Mouse (Mus musculus) telencephalon, adult 2 months (tissue): ENCODE results near the gene Nucb1.
"Not testable (repeated sequence)": the region's sequence is repeated elsewhere in the genome, so short reads cannot be mapped to it uniquely, and the experiment has no call there.

Experiments
- DNase-seq: peaks from one replicate; pipeline ENCODE4 v3.0.0-alpha.2; 2011; ENCODE audit warnings: low read depth, low spot score

Gene Nucb1

GRCm38 (mm10) chr7:45509912-45510787, at the start of gene Nucb1:
Gene Nucb1 (minus strand): TSS chr7:45510406.
- peak; percentile 88 for DNase-seq

- DNase-seq = no peak
These were observed 48.7 kb upstream of the Nucb1 start for GRCm38 (mm10) chr7:45558907-45559306.

GRCm38 (mm10) chr7:45555787-45556186, 45.6 kb upstream of the Nucb1 start:
- DNase-seq = no peak

- no peak for DNase-seq
These were observed 44.5 kb upstream of the Nucb1 start, which contains the start of gene Hsd17b14 for GRCm38 (mm10) chr7:45554744-45555143. Gene Hsd17b14 (plus strand): TSS chr7:45554893.

- DNase-seq = no peak
These were observed 43.8 kb upstream of the Nucb1 start for GRCm38 (mm10) chr7:45553990-45554389.

- no peak for DNase-seq
These were observed 43.3 kb upstream of the Nucb1 start for GRCm38 (mm10) chr7:45553519-45553918.

- no peak for DNase-seq
These were observed 41.3 kb upstream of the Nucb1 start for GRCm38 (mm10) chr7:45551512-45551883.

GRCm38 (mm10) chr7:45550821-45551511, 40.8 kb upstream of the Nucb1 start:
- DNase-seq = no peak

- DNase-seq = no peak
These were observed 39.6 kb upstream of the Nucb1 start for GRCm38 (mm10) chr7:45549641-45550436.

GRCm38 (mm10) chr7:45544525-45544924, 34.3 kb upstream of the Nucb1 start:
- no peak for DNase-seq

GRCm38 (mm10) chr7:45540213-45540612, 30.0 kb upstream of the Nucb1 start:
- DNase-seq = no peak

GRCm38 (mm10) chr7:45539095-45539494, 28.9 kb upstream of the Nucb1 start:
- DNase-seq = no peak

GRCm38 (mm10) chr7:45538163-45539041, 28.2 kb upstream of the Nucb1 start:
- DNase-seq = peak; percentile 60

GRCm38 (mm10) chr7:45537602-45538001, 27.4 kb upstream of the Nucb1 start:
- DNase-seq = no peak

- no peak for DNase-seq
These were observed 25.5 kb upstream of the Nucb1 start for GRCm38 (mm10) chr7:45535676-45536075.

- DNase-seq = no peak
These were observed 20.4 kb upstream of the Nucb1 start for GRCm38 (mm10) chr7:45530643-45531042.

- DNase-seq = no peak
These were observed 19.3 kb upstream of the Nucb1 start for GRCm38 (mm10) chr7:45529461-45529860.

GRCm38 (mm10) chr7:45527169-45527568, 17.0 kb upstream of the Nucb1 start:
- DNase-seq = not testable (repeated sequence)

GRCm38 (mm10) chr7:45526474-45527120, 16.4 kb upstream of the Nucb1 start:
- DNase-seq = no peak

GRCm38 (mm10) chr7:45525809-45526473, 15.7 kb upstream of the Nucb1 start, which contains the start of the genes Ppp1r15a and Plekha4:
Gene Ppp1r15a (minus strand): TSS chr7:45526268.
Gene Plekha4 (plus strand): TSS chr7:45526330.
- peak; percentile 81 for DNase-seq
